Mouse (Mus musculus) heart, adult 2 months (tissue): ENCODE measurements around the gene Gpc5.

Experiments used
- CTCF ChIP-seq: fragments of 200-600 bp; IDR thresholded peaks from 2 replicates; pipeline ENCODE4 v1.8.1; 2022; ENCODE audit warnings: antibody characterized with exemption, mild to moderate bottlenecking, moderate library complexity
- POLR2A ChIP-seq: fragments of 200-500 bp; IDR thresholded peaks from 2 replicates; pipeline ENCODE4 v1.6.1; 2011; ENCODE audit warnings: mild to moderate bottlenecking, low read depth, low read length, control low read depth; ENCODE audit not compliant: insufficient read depth

DNA sequence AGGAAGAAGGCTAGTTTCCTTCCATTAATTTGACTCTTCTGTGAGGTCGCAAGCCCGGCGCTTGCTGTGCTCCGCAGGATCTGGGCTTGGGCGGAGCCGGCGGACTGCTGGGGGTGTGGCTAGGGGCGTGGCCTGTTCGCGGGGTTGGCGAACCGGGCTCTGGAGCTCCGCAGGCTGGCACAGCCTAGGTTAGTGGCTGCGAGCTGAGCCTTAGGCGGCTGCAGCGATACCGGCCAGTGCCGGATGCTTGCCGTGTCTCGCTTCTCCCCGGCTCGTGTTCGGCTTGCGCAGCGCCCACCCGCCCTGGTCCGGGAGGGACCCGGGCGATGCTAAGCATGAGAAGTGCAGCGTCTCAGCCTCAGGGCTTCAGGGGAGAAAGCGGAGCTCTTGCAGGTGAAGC lies at the start of gene Gpc5:
- TF ChIP-seq CTCF = no peak
- TF ChIP-seq POLR2A = no peak
